Mouse (Mus musculus) small intestine, adult 2 months (tissue): ENCODE results near the gene Hoxc4. TPM values are rescaled to one million over a fixed set of nuclear protein-coding genes. Genes with fewer than 3 reads are reported as not detected.
A peak's percentile ranks its signal among the peaks of the same experiment; 100 is the strongest.

Experiments used
- H3K27ac ChIP-seq: fragments of 200-500 bp; 2 replicates; pipeline ENCODE4 v1.5.1; 2012; ENCODE audit warnings: low read depth, low read length, control low read depth, inconsistent platforms; ENCODE audit not compliant: insufficient read depth
- H3K27me3 ChIP-seq: fragments of 200-500 bp; 2 replicates; pipeline ENCODE4 v1.6.1; 2012; ENCODE audit warnings: mild to moderate bottlenecking, moderate library complexity, low read length, inconsistent platforms; ENCODE audit not compliant: control insufficient read depth, insufficient read depth
- H3K36me3 ChIP-seq: fragments of 200-500 bp; 2 replicates; pipeline ENCODE4 v1.6.1; 2012; ENCODE audit warnings: mild to moderate bottlenecking, low read length, control low read depth, inconsistent platforms; ENCODE audit not compliant: control insufficient read depth, insufficient read depth
- H3K4me1 ChIP-seq: fragments of 200-500 bp; 2 replicates; pipeline ENCODE4 v1.6.1; 2012; ENCODE audit warnings: low read length, inconsistent platforms, mixed read lengths; ENCODE audit not compliant: control insufficient read depth, insufficient read depth, insufficient read length
- H3K4me3 ChIP-seq: fragments of 200-500 bp; 2 replicates; pipeline ENCODE4 v1.5.1; 2012; ENCODE audit warnings: low read depth, mild to moderate bottlenecking, control low read depth, inconsistent platforms, low read length, moderate library complexity
- CTCF ChIP-seq: fragments of 200-500 bp; IDR thresholded peaks from 2 replicates; pipeline ENCODE4 v1.5.1; 2012; ENCODE audit warnings: low read depth, mild to moderate bottlenecking, control low read depth, inconsistent platforms, low read length, moderate library complexity, mixed read lengths; ENCODE audit not compliant: insufficient replicate concordance, insufficient read length; ENCODE audit errors: extremely low read depth
- POLR2A ChIP-seq: fragments of 200-500 bp; IDR thresholded peaks from 2 replicates; pipeline ENCODE4 v1.6.1; 2012; ENCODE audit warnings: low read depth, mild to moderate bottlenecking, control low read depth, inconsistent platforms, low read length, moderate library complexity
- WGBS: fragments of 180-500 bp; shearing (Covaris S2); methylation state at CpG from one replicate; pipeline ENCODE4 v1.1.7; 2018; 5-methylcytosine and 5-hydroxymethylcytosine counted together
- polyA plus RNA-seq: library from polyadenylated mRNA; depleted of rRNA; stranded (reverse); fragments of >200 nt; gene quantifications from 2 replicates; pipeline ENCODE4 v1.2.3, GENCODE M21; 2012

Hoxc4 gene
- polyA plus RNA-seq, 1 experiment = 2.1 TPM

DNA sequence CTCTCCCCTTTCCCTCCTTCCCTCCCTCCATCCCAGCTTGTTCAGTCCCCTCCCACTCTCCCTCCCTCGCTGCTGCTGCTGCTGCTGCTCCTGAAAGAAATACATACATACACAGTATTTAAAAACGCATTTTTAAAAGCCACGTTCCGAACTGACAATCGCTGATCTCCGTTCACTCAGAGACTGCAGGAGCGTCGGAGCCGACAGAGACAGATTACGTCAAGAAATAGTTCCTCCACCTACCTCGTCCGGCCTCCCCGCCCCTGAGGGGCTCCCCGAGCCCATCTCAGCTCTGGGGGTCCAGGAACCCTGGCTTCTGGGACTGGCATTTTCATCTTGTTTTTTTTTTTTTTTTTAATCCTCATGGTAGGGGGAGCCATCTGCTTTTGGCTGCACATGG lies 37.8 kb upstream of the Hoxc4 start:
- TF ChIP-seq POLR2A (no peak), CTCF (no peak)
- Histone ChIP-seq H3K4me3 (no peak overlapping the region), H3K4me1 (peaks cover 9% of the 10 kb centered on the region), H3K27ac (no peak overlapping the region), H3K36me3 (no peaks in the 10 kb centered on the region), H3K27me3 (peaks cover 93% of the 10 kb centered on the region)
- 4% methylated on average over 14 of the region's 14 CpGs for WGBS

DNA sequence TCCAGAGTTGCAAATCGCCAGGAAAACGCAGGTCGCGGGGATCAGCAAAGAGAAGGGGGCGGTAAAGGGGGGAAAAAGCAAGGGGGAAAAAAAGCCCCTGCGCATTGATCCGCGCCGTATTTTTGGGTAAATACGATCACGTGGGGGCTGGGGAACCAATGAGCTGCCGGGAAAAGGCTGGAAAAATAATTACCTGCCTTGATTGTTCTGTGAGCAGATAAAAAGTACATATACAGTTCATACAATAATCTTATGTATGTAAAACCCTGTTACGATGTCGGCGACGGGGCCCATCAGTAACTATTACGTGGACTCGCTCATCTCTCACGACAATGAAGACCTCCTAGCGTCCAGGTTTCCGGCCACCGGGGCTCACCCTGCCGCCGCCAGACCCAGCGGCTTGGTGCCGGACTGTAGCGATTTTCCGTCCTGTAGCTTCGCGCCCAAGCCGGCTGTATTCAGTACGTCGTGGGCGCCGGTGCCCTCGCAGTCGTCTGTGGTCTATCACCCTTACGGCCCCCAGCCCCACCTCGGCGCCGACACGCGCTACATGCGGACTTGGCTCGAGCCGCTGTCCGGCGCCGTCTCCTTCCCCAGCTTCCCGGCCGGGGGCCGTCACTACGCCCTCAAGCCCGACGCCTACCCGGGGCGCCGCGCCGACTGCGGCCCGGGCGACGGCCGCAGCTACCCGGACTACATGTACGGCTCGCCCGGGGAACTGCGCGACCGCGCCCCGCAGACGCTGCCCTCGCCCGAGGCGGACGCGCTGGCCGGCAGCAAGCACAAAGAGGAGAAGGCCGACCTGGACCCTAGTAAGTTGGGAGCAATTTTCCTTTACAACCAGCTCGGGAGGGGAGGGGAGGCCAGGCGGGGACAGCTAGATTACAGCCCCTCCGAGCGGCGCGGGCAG lies 37.1 kb upstream of the Hoxc4 start:
- peaks cover 93% of the 10 kb centered on the region for H3K27me3 ChIP-seq
- peak overlapping the region; percentile 43 for H3K4me3 ChIP-seq
- WGBS = 3% methylated on average over 88 of the region's 88 CpGs
- H3K36me3 ChIP-seq = no peaks in the 10 kb centered on the region
- no peak for TF ChIP-seq CTCF
- TF ChIP-seq POLR2A = no peak
- H3K27ac ChIP-seq = no peak overlapping the region
- H3K4me1 ChIP-seq = peaks cover 9% of the 10 kb centered on the region

DNA sequence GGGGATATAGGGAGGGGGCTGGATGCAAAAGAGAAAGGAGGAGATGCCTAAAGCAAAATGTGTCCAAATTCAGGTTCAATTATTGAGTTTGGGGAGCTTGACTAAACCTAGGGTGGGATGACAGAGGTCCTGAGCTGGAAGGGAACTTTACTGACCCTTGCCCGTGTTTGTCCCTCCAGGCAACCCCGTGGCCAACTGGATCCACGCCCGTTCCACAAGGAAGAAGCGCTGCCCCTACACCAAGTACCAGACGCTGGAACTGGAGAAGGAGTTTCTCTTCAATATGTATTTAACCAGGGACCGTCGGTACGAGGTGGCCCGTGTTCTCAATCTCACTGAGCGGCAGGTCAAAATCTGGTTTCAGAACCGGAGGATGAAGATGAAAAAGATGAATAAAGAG lies 35.0 kb upstream of the Hoxc4 start:
- Histone ChIP-seq H3K4me3 (no peak overlapping the region), H3K27ac (no peak overlapping the region), H3K27me3 (peaks cover 89% of the 10 kb centered on the region), H3K4me1 (peaks cover 6% of the 10 kb centered on the region), H3K36me3 (no peaks in the 10 kb centered on the region)
- WGBS = 9% methylated on average over 12 of the region's 12 CpGs
- no peak for TF ChIP-seq POLR2A
- TF ChIP-seq CTCF = no peak

DNA sequence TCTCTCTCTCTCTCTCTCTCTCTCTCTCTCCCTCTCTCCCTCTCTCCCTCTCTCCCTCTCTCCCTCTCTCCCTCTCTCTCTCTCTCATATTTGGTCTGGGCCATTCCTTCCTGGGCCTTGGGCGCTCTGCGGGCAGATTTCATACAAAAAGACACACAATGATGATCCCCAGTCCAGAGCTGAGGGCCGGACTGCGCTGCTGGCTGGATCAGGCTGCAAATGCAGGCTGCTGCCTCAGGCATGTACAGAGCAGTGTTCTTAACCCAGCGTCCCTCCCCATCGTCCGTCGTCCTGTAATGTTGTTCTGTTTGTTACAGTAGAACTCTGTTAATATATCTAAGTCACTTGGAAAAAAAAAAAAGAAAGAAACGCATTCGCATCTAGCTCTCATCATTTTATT lies 34.2 kb upstream of the Hoxc4 start:
- H3K36me3 ChIP-seq = no peaks in the 10 kb centered on the region
- no peak overlapping the region for H3K4me3 ChIP-seq
- 12% methylated on average over 10 of the region's 10 CpGs for WGBS
- H3K4me1 ChIP-seq = peaks cover 6% of the 10 kb centered on the region
- H3K27ac ChIP-seq = no peak overlapping the region
- TF ChIP-seq POLR2A (no peak), CTCF (no peak)
- peaks cover 84% of the 10 kb centered on the region for H3K27me3 ChIP-seq

DNA sequence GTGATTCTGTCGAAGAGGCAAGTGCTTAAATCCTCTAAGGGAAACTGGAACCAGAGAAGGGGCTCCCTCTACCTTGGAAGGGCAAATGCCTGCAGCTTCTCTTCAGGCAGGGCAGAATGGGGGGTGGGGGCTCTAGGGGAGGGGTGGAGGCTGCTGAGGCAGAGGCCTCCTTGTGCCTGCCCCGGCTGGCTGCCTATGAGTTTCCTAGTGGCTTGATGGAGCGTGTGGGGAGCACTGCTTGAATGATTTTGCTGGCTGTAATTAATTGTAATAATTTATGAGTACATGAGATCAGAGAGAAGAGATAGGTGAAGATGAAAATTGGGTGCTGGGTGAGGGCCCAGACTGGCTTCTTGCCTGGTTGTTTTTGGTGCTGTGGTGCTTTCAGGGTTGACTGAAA lies 33.8 kb upstream of the Hoxc4 start:
- 30% methylated on average over 3 of the region's 3 CpGs for WGBS

DNA sequence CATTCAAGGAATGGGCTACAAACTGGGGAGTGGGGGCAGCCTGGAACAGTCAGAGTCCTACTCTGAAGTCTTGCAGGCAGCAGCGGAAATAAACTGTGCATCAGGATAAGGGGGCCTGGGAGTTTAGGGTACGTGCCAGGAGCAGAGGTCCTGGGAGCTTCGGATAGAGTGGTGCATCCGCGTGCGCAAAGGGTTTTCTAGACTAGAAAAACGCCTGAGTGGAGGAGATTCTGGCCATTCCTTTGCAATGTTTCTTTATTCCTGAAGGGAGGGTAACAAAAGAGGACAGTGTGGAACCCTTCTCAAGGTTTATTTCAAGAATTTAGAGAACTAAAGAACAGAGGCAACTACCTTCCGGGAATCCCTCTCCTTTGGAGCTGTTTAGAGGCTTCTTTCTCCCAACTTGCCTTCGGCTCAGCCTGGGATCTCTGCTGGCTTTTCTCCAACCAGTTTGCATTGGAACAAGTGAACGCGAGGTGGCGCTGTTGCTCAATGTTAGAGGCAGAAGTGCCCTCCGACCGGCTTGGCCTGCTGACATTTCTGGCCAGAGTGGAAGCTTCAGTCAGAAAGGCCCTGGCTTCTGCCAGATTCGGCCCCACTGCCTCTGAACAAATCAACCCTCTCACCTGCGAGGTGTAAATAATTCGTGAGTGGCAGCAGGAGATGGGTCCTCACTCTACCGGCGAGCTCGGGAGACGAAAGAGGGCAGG lies 31.5 kb upstream of the Hoxc4 start:
- Histone ChIP-seq H3K27ac (no peak overlapping the region), H3K27me3 (peaks cover 83% of the 10 kb centered on the region), H3K36me3 (no peaks in the 10 kb centered on the region), H3K4me3 (no peak overlapping the region), H3K4me1 (no peaks in the 10 kb centered on the region)
- 5% methylated on average over 21 of the region's 21 CpGs for WGBS
- TF ChIP-seq POLR2A (no peak), CTCF (peak; percentile 93)

More for the DNA sequence above, 33.8 kb upstream of the Hoxc4 start:
- no peak overlapping the region for H3K4me3 ChIP-seq
- peaks cover 6% of the 10 kb centered on the region for H3K4me1 ChIP-seq
- H3K27me3 ChIP-seq = peaks cover 84% of the 10 kb centered on the region
- TF ChIP-seq CTCF (no peak), POLR2A (no peak)
- no peak overlapping the region for H3K27ac ChIP-seq
- H3K36me3 ChIP-seq = no peaks in the 10 kb centered on the region

DNA sequence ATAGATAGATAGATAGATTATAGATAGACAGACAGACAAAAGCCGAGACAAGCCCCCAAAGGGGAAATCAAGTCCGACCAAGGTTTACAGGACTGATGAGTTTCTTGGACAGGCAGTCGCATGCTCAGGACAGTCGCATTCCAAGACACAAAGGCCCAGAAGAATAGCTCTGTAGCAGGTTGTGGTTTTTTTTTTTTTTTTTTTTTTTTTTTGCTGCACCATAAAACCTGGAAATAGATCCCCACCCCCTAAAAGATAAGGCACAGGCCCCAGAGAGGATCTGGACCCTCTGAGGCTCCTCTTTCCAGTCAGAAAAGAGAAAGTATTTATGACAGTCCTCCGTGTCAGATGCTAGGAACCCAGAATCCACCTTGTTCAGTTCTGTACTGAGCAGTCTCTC lies 30.7 kb upstream of the Hoxc4 start:
- no peaks in the 10 kb centered on the region for H3K4me1 ChIP-seq
- H3K4me3 ChIP-seq = no peak overlapping the region
- no peak overlapping the region for H3K27ac ChIP-seq
- TF ChIP-seq CTCF (no peak), POLR2A (no peak)
- WGBS = 31% methylated on average over 5 of the region's 5 CpGs
- H3K36me3 ChIP-seq = no peaks in the 10 kb centered on the region
- H3K27me3 ChIP-seq = peaks cover 79% of the 10 kb centered on the region
